Mouse (Mus musculus): ENCODE data around the gene Obox7.
"Not testable (repeated sequence)": the region's sequence is repeated elsewhere in the genome, so short reads cannot be mapped to it uniquely, and the experiment has no call there.

The Obox7 gene

DNA sequence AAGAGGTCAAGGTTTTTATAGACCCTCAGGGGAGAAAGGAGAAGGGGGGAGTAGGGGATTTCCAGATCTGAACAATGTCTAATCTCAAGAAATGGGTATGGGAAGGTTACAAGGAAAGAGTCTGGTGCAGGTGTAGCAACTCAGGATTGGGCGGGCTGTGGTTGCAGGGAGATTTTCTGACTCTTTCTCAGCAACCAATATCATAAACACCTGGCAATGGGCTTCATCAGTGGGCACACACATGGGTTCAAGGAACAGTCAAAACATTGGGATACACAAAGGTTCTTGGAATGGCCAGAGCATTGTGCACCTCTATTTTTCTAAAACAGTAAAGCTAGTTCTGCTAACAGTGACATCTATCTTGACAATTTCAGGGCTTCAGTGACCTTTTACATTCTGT is at the start of gene Obox7:
Gene Obox7, plus strand, starts transcription at position 301 of the 400 bp plus-strand sequence.
- DNase-seq = not testable (repeated sequence)

- DNase-seq = not testable (repeated sequence)
These were observed 36.4 kb upstream of the Obox7 start for GRCm38 (mm10) chr7:14622556-14623542.
